ENCODE assay signal across 18 mouse cellular contexts in genomic region chr2:171595240-171595639, GRCm38 (mm10).
"Had no signal": no experiment of that assay in that cellular context is flagged by ENCODE, and none has a peak within 500 bp of the region (broad histone marks: within the 10 kb centered on the region; RNA-seq: fewer than 3 reads in every experiment).

No protein-coding gene starts in this region.

- H3K36me3 ChIP-seq: midbrain, embryonic 10.5 days; midbrain, embryonic 12.5 days; neural tube, embryonic 13.5 days; neural tube, embryonic 15.5 days had no signal

- H3K4me3 ChIP-seq: midbrain, embryonic 10.5 days; midbrain, embryonic 12.5 days; myocyte; neural tube, embryonic 13.5 days; neural tube, embryonic 15.5 days had no signal

- H3K4me2 ChIP-seq: lung, embryonic 14.5 days; midbrain, embryonic 12.5 days; neural tube, embryonic 13.5 days; neural tube, embryonic 15.5 days had no signal

- H3K27me3 ChIP-seq: neural tube, embryonic 13.5 days; neural tube, embryonic 15.5 days had no signal

- H3K9me3 ChIP-seq: midbrain, embryonic 10.5 days; midbrain, embryonic 12.5 days; neural tube, embryonic 13.5 days; neural tube, embryonic 15.5 days had no signal

- DNase-seq: lung, embryonic 14.5 days; lung, postnatal 10 days; lung, postnatal 4 days; midbrain, embryonic 14.5 days; retina, postnatal 1 day; right cerebral cortex, adult 18-20 months; right cerebral cortex, postnatal 25 days; right cerebral cortex, postnatal 4 days; spleen, adult 18-20 months; thymus, adult 18-20 months; thymus, postnatal 14 days; thymus, postnatal 36 days had no signal

- ATAC-seq: midbrain, embryonic 16.5 days had no signal

- H3K9ac ChIP-seq: lung, embryonic 14.5 days; midbrain, embryonic 12.5 days; neural tube, embryonic 13.5 days; neural tube, embryonic 15.5 days had no signal

- H3K27ac ChIP-seq: midbrain, embryonic 10.5 days; midbrain, embryonic 12.5 days; neural tube, embryonic 13.5 days; neural tube, embryonic 15.5 days had no signal
